Mouse (Mus musculus) erythroblast, embryonic 14.5 days (primary cell): ENCODE data around the gene Neurod2.

Source experiments
- GATA1 ChIP-seq: IDR thresholded peaks from 2 replicates; pipeline ENCODE4 v1.6.1; 2012; ENCODE audit warnings: low read length, inconsistent platforms, mixed read lengths
- TAL1 ChIP-seq: IDR thresholded peaks from 3 replicates; pipeline ENCODE4 v1.6.1; 2012; ENCODE audit warnings: low read length, inconsistent platforms, mixed read lengths

- no peak for TF ChIP-seq GATA1
- no peak for TF ChIP-seq TAL1
Observed at GRCm38 (mm10) chr11:98320381-98320780, 9.1 kb downstream of the Neurod2 start.
